Mouse (Mus musculus): ENCODE data around the gene Bbx.
A peak's percentile ranks its signal among the peaks of the same experiment; 100 is the strongest.

The Bbx gene

GRCm38 (mm10) chr16:50315349-50315969 is 116.7 kb downstream of the Bbx start:
- DNase-seq (ENCODE audit: low read depth, low spot score): no peak

GRCm38 (mm10) chr16:50311588-50311987 is 120.6 kb downstream of the Bbx start:
- no peak for DNase-seq (ENCODE audit: low read depth, low spot score)

DNA sequence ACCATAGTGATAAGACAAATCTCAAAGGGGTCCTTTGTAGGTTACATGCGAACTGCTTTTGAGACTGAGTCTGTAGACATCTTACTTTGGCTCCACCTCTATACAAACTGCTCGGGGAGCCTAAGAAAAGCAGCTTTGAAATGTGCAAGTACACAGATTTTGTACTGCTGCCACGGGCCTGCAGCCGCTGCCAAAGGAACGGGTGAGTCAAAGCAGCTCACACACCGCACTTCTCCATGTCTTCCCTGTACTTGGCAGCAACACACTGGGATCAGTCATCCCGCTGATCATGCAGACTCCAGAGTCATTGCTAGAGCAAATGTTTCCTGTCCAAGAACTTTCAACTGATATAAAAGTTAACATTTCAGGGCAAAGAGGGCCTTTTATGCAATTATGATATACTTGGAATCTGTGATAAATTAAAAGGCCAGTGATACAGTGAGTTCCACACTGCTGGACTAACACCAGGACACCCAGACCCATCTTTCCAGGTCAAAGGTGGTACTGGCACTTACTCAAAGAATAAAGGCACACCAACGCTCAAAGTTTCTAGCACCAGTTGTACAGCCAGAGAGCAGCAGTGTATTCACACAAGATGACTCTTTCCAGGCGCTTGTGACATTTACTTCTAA is 122.7 kb downstream of the Bbx start:
- DNase-seq (ENCODE audit: low read depth, low spot score): peak; percentile 63

DNA sequence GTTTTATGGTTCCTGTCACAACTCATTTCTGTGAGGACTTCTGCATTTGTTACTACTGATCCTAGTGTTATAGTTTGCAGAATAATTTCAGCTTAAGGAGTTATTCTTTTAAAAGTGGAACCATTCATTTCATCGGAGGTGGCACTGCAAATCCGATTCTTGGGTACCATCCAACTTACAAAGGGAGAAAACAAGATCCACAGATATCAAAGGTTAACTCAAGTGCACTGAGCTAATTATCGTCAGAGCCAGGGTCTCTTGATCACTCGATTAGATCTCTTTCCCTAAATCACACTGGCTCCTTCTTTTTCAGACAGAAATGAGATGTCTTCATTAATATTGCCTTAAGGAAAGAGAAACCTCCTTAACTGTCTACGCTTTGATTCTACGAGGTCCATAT is 123.9 kb downstream of the Bbx start:
- DNase-seq (ENCODE audit: low read depth, low spot score): no peak

- DNase-seq (ENCODE audit: low read depth, low spot score): no peak
Observed at GRCm38 (mm10) chr16:50307231-50307630, 125.0 kb downstream of the Bbx start.

GRCm38 (mm10) chr16:50306727-50307126 is 125.5 kb downstream of the Bbx start:
- DNase-seq (ENCODE audit: low read depth, low spot score): peak; percentile 22

- DNase-seq (ENCODE audit: low read depth, low spot score): no peak
Observed at GRCm38 (mm10) chr16:50305156-50305555, 127.0 kb downstream of the Bbx start.

DNA sequence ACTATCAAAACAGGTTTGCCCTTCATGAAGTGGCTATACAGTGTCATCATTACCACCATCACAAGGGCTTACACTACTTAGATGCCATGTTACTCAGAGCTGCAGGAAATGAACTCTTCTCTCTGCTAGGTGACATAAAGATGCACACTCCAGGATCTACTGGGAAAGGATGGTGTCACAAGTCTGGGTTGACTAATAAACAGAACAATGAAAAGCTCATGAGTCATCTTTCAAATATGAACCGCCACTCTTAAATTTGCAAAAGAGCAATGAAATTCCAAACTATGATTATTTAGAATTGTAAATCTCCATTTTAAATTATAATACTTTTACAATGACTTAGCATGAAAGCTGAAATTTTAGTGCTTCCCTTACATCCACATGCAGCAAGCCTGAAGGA is 129.6 kb downstream of the Bbx start:
- DNase-seq (ENCODE audit: low read depth, low spot score): no peak

DNA sequence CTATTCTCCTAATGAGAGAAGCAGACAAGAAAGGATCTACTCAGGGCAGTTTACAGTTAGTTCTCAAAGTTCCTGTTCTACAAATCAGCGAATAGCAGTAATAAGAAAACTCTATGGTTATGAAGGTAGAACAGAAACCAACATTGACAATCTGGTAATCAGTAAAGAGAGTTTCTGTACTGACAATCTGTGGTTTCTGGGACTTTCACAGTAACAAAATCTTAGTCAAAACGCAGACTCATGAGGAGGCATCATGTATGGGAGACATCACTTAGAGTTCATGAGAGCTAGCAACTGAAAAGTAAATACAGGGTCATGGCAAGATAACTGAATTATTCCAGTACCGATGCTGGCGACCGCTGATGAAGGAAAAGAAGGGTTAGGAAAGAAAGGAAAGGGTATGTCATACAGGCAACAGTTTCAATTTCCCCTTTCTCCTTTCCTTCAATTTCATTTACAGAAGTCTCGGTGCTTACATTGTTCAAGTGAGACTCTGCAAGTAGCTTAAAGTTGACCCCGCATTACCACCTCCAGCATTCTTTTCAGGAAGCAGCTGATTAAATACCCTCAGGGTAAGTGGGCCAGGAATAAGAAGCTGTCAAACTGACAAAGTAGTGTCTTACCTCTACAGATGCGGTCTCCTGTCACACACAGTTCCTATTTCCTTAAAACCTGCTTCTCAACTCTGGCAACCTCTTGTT is 133.3 kb downstream of the Bbx start:
- DNase-seq (ENCODE audit: low read depth, low spot score): no peak

DNA sequence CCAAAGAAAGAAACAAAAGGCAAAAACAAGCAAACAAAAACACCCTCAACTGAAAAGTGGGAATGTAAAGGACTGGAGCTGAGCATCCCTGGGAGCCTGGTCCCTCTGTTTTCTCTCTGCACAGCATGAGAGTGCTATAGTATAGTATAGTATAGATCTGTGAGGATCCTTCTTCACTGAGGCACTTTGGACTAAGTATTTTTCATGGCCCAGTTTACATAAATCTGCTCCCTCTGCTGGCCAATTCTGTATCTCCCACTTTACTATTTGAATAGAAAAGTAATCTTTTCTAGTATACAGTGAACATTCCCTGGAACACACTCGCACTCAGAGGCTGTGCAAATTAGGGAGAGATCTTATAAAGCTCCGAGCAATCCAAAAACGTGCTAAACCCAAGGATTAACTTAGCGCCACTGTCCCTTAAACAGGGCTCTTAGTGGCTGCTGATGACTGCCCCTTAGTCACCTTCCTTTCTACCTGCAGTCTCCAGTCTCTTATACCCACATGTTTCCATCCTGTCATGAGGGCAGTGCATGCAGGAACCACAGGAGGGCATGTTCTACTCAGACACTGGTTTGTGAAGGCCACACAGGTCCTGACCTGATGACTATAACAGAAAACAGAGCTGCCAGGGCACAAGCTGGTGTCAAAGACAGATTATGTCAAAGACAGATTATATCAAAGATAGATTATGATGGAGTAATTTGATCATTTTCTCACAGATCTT is 138.5 kb downstream of the Bbx start:
- peak; percentile 22 for DNase-seq (ENCODE audit: low read depth, low spot score)

GRCm38 (mm10) chr16:50292834-50293233 is 139.4 kb downstream of the Bbx start:
- DNase-seq (ENCODE audit: low read depth, low spot score): no peak

DNA sequence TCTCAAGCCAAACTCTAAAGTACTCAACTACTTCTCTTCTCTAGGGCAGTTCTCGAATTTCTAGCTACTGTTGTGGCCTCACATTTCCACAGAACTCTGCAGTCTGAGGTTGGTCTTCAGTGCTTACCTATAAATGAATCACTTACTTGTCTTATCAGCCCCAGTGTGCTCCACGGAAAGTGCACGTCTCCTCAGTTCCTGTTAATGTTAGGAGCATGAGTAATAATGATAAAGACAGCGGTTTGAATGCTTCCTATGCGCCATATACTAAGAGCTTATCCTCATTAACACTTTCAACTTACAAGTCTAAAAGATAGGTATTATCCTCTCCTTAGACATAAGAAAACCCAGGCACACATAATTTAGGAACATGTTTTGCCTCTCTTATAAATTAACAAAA is 142.4 kb downstream of the Bbx start:
- DNase-seq (ENCODE audit: low read depth, low spot score): no peak

DNA sequence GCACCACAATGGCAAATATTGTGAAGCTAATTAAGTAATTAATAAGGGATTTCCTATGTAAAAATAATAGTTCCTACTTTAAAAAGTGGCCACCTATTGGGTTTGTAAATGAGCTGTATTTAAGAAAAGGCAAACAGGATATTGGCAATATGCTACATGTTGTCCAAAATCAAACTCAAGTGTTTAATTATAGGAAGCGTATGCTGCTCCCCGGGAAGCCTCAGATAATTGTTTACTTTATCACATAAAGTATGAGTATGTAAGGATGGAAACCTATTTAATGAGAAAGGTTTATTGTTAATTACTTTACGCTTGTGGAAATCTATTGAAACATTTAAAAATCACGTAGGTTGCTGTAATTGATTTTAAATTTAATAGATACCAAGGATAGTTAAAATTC is 159.4 kb downstream of the Bbx start:
- DNase-seq (ENCODE audit: low read depth, low spot score): no peak

- no peak for DNase-seq (ENCODE audit: low read depth, low spot score)
Observed at GRCm38 (mm10) chr16:50262647-50263046, 169.5 kb downstream of the Bbx start.

DNA sequence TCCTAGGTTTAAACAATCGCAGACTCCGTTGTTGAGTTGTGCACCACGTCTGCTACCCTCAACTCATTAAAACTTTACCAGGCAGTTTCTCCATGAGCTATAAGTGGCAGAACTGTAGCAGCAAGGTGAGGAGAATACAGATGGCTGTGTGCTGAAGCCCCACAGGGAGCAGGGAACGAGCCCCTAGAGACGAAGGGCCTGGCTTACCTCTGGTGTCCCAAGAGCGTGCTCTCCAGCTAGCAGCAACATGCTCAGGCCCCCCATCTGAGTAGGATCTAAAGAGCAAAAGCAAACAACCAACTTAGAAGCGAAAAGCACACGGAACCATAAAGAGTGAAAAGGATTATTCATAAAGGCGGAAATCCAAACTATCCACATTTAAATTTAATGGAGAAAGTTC is 170.0 kb downstream of the Bbx start:
- no peak for DNase-seq (ENCODE audit: low read depth, low spot score)

GRCm38 (mm10) chr16:50261741-50262140 is 170.4 kb downstream of the Bbx start:
- DNase-seq (ENCODE audit: low read depth, low spot score): no peak

GRCm38 (mm10) chr16:50254522-50255159 is 177.5 kb downstream of the Bbx start:
- DNase-seq (ENCODE audit: low read depth, low spot score): peak; percentile 51

DNA sequence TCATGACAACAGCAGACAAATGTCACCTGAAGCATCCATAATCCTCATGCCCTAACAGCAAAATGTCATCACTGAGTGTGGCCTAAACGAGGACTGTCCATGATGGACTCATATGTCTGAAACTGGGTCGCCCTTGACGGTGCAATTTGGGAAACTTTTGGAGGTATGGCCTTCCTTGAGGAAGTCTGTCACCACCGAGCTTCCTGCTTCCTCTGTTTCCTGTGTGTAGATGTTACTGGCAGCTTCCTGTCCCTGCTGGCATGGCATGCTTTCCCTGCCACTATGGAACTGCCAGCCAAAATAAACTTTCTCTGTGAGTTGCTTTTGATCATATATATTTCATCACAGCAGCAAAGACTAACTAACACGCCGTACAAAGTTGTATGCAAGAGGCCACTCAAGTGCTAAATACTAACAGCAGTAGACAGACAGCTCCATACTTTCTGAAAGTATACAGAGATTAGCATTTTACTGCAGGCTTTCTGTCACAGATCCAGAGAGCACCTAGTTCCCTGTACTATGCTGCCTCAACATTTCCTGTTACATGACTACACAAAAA is 180.7 kb downstream of the Bbx start:
- DNase-seq (ENCODE audit: low read depth, low spot score): no peak

DNA sequence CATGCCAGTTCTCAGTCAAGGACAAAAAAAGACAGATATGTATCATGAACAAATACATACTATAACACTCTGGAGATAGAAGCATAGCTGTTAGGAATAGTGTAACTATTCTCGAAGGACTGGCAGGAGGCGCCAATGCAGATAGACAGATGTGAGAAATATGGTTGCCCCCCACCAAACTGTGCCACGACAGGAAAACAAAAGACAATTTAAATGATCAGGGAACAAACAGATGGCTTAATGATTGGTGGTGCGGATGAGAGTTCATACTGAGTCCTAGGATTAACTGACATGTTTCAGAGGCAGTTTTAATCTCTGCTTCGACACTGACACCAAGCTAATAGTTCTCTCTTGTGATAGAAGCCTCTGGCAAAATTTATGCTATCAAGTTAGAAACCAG is 181.7 kb downstream of the Bbx start:
- no peak for DNase-seq (ENCODE audit: low read depth, low spot score)

DNA sequence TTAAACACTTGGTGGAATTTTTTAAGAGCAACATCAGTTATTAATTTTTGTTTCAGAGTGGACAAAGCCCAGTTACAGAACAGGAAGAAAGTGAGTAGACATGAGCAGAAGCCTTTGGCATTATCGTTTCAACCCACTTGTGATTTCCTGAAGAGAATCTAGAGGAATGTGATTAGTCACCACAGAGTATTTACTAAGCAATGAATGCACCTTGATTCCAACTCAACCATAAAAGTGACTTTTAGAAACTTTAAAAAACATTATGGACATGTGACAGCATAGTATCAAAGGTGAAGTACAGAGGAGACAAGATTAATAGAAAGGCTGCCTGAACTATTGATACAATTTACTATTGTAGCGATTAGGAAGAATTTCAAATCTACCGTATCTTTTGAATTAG is 183.2 kb downstream of the Bbx start:
- no peak for DNase-seq (ENCODE audit: low read depth, low spot score)

DNA sequence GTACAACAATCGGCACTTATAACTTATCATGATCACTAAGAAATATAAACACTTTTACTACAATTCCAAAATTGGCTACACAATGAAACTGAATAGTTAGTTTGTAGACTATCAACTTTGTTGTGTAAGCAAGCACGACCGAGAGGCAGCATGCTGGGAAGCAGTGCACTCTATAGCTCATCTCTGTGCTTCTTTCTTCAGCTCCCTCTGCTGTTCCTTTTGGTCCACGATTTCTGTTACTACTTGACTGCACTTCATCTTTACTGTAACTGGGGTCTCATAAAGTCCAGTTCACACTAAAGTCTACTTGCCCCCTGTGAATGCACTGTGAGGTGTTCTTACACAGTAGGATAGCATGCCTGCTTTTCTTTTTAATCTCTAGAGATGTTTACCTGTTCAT is 189.7 kb downstream of the Bbx start:
- no peak for DNase-seq (ENCODE audit: low read depth, low spot score)

GRCm38 (mm10) chr16:50241604-50242003 is 190.6 kb downstream of the Bbx start:
- DNase-seq (ENCODE audit: low read depth, low spot score): no peak

Data from brain, embryonic 18.5 days (tissue).